Mouse (Mus musculus): ENCODE measurements at regions not wholly inside any gene's neighbourhood (a gene's known extent, or its start where the extent isn't known, plus 50 kb on each side); places are given as distances from the start of the nearest gene placed in this dataset.
"Not testable (repeated sequence)": the region's sequence is repeated elsewhere in the genome, so short reads cannot be mapped to it uniquely, and the experiment has no call there.

GRCm38 (mm10) chr14:47937081-47937651, 183.5 kb upstream of the Peli2 start:
- H3K4me2 ChIP-seq, result no peak overlapping the region
- no peak overlapping the region for H3K27ac ChIP-seq
- H3K4me1 ChIP-seq, result 0 out of 2 replicates have a peak, but pooled peaks cover 5% of the 10 kb centered on the region
- H3K9ac ChIP-seq, result no peak overlapping the region
- H3K27me3 ChIP-seq, result no peaks in the 10 kb centered on the region
- ATAC-seq (ENCODE audit: insufficient number of reproducible peaks, insufficient read depth, low FRiP score, low TSS enrichment, low read depth), result no peak
- 68% methylated on average over 7 of the region's 7 CpGs for WGBS
- H3K36me3 ChIP-seq, result no peaks in the 10 kb centered on the region
- H3K9me3 ChIP-seq, result no peaks in the 10 kb centered on the region
- no peak overlapping the region for H3K4me3 ChIP-seq

DNA sequence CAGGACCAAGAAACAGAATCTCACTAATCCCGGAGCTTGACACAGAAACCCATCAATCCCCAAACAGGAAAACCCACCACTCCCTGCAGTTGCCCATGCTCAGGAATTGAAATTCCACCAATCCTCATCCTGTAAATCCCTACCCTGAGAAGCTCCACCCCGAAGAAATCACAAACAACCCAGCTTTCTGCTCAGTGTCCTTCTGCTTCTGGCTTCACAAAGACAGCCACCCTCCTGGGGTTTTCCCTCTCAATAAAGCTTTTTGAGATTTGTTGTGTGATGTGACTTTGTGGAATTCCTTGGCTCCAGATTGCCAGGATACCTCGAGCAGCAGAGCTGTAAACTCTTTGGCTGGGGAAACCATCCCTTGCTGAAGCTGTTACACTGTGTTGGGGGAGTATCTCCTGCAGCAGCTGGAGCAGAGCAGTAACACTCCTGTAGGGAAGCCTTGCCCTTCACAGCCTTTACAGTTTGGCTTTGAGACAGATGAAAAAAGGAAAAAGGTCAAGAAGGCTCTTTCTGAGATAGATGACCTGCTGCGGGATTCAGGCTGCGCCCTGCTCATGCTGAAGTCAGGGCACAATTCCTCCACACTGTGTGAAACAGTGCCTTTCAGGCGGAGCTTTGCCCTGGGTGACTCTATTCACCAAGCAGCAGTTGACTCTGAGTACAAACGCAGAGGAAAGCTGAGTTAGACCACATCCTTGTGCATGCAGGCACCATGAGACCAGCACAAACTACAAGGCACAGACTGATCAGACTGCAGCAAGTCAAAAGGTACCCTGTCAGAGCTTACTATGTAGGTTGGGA, 180.6 kb upstream of the Peli2 start:
- Histone ChIP-seq H3K9ac (no peak overlapping the region), H3K4me3 (no peak overlapping the region), H3K9me3 (no peaks in the 10 kb centered on the region), H3K27me3 (no peaks in the 10 kb centered on the region), H3K4me1 (0 out of 2 replicates have a peak, but pooled peaks cover 5% of the 10 kb centered on the region), H3K36me3 (no peaks in the 10 kb centered on the region), H3K4me2 (no peak overlapping the region), H3K27ac (no peak overlapping the region)
- ATAC-seq (ENCODE audit: insufficient number of reproducible peaks, insufficient read depth, low FRiP score, low TSS enrichment, low read depth), result no peak
- WGBS, result 53% methylated on average over 7 of the region's 7 CpGs

DNA sequence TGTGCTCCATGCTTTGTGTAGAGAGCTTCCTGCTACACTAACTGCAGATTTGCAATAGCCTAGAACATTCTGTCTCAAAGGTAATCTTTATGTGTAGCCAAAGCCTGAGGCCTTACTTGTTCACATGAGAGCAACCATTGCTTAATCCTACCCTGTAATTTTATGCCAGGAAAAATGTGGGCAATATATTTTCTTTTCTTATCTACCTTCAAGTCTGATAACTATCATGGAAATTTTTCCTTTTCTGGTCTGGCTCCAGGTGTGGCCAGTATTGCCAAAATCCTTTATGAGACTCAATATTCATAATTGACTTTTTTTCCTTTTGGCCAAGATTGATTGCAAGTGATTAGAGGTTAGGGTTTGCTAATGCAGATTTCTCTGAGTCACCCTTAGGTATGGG, 178.0 kb upstream of the Peli2 start:
- H3K36me3 ChIP-seq, result no peaks in the 10 kb centered on the region
- H3K9ac ChIP-seq, result no peak overlapping the region
- H3K9me3 ChIP-seq, result no peaks in the 10 kb centered on the region
- H3K4me3 ChIP-seq, result no peak overlapping the region
- no peaks in the 10 kb centered on the region for H3K27me3 ChIP-seq
- ATAC-seq (ENCODE audit: insufficient number of reproducible peaks, insufficient read depth, low FRiP score, low TSS enrichment, low read depth), result no peak
- no peak overlapping the region for H3K4me2 ChIP-seq
- no peak overlapping the region for H3K27ac ChIP-seq
- H3K4me1 ChIP-seq, result no peaks in the 10 kb centered on the region

DNA sequence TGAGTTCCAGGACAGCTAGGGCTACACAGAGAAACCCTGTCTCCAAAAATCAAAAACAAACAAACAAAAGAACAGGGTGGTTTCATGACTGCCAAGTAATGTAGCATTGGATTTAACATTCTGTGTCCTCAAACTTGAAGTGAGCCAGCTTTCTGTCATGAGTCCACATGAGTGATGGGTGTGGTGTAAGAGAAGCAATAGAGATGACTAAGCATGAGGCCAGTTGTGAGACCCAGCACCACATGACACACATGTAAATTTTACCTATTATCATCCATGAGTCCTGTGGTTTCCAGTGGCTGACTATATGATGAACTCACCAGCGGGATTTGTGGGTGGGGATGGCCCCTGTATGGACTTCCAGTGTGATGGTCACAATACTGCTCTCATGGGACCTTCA, 176.0 kb upstream of the Peli2 start:
- WGBS, result 94% methylated on average over 1 of the region's 1 CpGs
- H3K4me3 ChIP-seq, result no peak overlapping the region
- no peaks in the 10 kb centered on the region for H3K9me3 ChIP-seq
- H3K27ac ChIP-seq, result no peak overlapping the region
- ATAC-seq (ENCODE audit: insufficient number of reproducible peaks, insufficient read depth, low FRiP score, low TSS enrichment, low read depth), result no peak
- H3K9ac ChIP-seq, result no peak overlapping the region
- H3K4me2 ChIP-seq, result no peak overlapping the region
- H3K36me3 ChIP-seq, result no peaks in the 10 kb centered on the region
- H3K4me1 ChIP-seq, result no peaks in the 10 kb centered on the region
- no peaks in the 10 kb centered on the region for H3K27me3 ChIP-seq

GRCm38 (mm10) chr14:47951041-47951440, 169.6 kb upstream of the Peli2 start:
- Histone ChIP-seq H3K4me3 (no peak overlapping the region), H3K4me1 (no peaks in the 10 kb centered on the region), H3K9ac (no peak overlapping the region), H3K27me3 (no peaks in the 10 kb centered on the region), H3K36me3 (no peaks in the 10 kb centered on the region), H3K27ac (no peak overlapping the region), H3K4me2 (no peak overlapping the region), H3K9me3 (no peaks in the 10 kb centered on the region)
- 85% methylated on average over 5 of the region's 5 CpGs for WGBS
- no peak for ATAC-seq (ENCODE audit: insufficient number of reproducible peaks, insufficient read depth, low FRiP score, low TSS enrichment, low read depth)

DNA sequence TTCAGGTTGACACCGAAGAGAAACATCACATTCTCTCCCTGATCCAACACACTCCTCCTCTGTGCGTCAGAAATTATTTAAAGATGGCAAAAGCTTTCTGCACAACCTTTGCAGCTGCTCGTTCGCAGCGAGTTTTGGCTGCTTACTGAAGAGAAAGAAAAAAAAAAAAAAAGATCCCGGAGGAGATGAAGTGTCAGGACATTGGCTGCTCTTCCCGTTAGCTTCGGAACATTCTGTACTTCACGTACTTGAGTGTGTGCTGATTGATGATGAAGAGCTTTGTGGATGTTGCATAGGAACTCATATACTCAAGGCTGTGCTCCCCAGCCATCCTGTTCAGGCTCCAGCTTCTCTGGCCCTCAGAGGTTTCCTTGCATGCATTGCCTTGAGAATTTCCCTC, 162.5 kb upstream of the Peli2 start:
- H3K9ac ChIP-seq, result no peak overlapping the region
- ATAC-seq (ENCODE audit: insufficient number of reproducible peaks, insufficient read depth, low FRiP score, low TSS enrichment, low read depth), result no peak
- H3K27me3 ChIP-seq, result no peaks in the 10 kb centered on the region
- no peak overlapping the region for H3K27ac ChIP-seq
- 0 out of 2 replicates have a peak, but pooled peaks cover 2% of the 10 kb centered on the region for H3K4me1 ChIP-seq
- WGBS, result 84% methylated on average over 9 of the region's 9 CpGs
- H3K36me3 ChIP-seq, result no peaks in the 10 kb centered on the region
- no peak overlapping the region for H3K4me2 ChIP-seq
- H3K4me3 ChIP-seq, result no peak overlapping the region
- no peaks in the 10 kb centered on the region for H3K9me3 ChIP-seq

- WGBS, result 65% methylated on average over 12 of the region's 12 CpGs
- Histone ChIP-seq H3K4me2 (no peak overlapping the region), H3K4me1 (0 out of 2 replicates have a peak, but pooled peaks cover 2% of the 10 kb centered on the region), H3K9ac (no peak overlapping the region), H3K27me3 (no peaks in the 10 kb centered on the region), H3K4me3 (no peak overlapping the region), H3K36me3 (no peaks in the 10 kb centered on the region), H3K9me3 (no peaks in the 10 kb centered on the region), H3K27ac (no peak overlapping the region)
- ATAC-seq (ENCODE audit: insufficient number of reproducible peaks, insufficient read depth, low FRiP score, low TSS enrichment, low read depth), result no peak
Measured at GRCm38 (mm10) chr14:47959366-47960280, 161.0 kb upstream of the Peli2 start.

DNA sequence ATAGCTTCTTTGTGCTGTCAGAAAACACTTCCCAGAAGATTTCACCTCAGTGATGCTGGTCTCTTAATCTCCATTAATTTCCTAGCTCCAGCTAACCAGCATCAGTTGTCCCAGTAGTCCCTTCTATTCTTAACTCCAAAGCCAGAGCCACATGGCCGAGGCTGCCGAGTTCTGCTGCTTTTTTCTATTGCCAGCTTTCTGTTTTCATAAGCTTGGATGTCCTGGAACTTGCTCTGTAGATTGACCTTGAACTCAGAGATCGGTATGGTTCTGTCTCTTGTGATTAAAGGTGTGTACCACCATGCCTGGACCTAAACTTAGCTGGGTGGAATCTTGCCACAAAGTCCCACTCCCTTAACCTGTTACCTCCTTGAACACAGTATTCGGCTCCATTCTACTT, 155.8 kb upstream of the Peli2 start:
- not testable (repeated sequence) for ATAC-seq (ENCODE audit: insufficient number of reproducible peaks, insufficient read depth, low FRiP score, low TSS enrichment, low read depth); H3K4me2 ChIP-seq; H3K9ac ChIP-seq; H3K27me3 ChIP-seq; H3K4me1 ChIP-seq; H3K27ac ChIP-seq; H3K36me3 ChIP-seq; H3K4me3 ChIP-seq; H3K9me3 ChIP-seq
- 85% methylated on average over 4 of the region's 4 CpGs for WGBS

GRCm38 (mm10) chr14:47969871-47970270, 150.8 kb upstream of the Peli2 start:
- Histone ChIP-seq H3K9me3 (no peaks in the 10 kb centered on the region), H3K4me2 (no peak overlapping the region), H3K4me3 (no peak overlapping the region), H3K36me3 (no peaks in the 10 kb centered on the region), H3K9ac (no peak overlapping the region), H3K27me3 (no peaks in the 10 kb centered on the region), H3K27ac (no peak overlapping the region), H3K4me1 (no peaks in the 10 kb centered on the region)
- 57% methylated on average over 1 of the region's 1 CpGs for WGBS
- ATAC-seq (ENCODE audit: insufficient number of reproducible peaks, insufficient read depth, low FRiP score, low TSS enrichment, low read depth), result no peak

DNA sequence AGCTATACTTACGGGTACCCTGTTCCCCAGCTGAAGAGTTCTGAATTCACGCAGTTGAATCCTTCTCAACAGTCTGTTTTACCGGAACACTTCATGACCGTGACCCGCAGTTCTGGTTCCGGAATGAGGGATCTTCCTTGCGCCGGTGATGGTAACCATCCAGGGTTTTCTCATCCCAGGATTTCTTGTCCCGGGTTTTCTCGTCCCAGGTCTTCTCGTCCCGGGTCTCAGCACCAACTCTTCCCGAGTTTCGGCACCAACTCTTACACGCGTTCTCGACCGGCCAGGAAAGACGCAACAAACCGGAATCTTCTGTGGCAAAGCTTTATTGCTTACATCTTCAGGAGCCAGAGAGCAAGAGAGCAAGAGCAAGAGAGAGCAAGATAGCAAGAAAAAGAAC, 147.5 kb upstream of the Peli2 start:
- not testable (repeated sequence) for H3K9me3 ChIP-seq; H3K36me3 ChIP-seq; ATAC-seq (ENCODE audit: insufficient number of reproducible peaks, insufficient read depth, low FRiP score, low TSS enrichment, low read depth); H3K4me2 ChIP-seq; H3K9ac ChIP-seq; H3K4me1 ChIP-seq; H3K27me3 ChIP-seq; H3K27ac ChIP-seq; H3K4me3 ChIP-seq
- WGBS, result 98% methylated on average over 20 of the region's 20 CpGs

- no peak overlapping the region for H3K27ac ChIP-seq
- WGBS, result 60% methylated on average over 3 of the region's 3 CpGs
- no peak overlapping the region for H3K9ac ChIP-seq
- no peaks in the 10 kb centered on the region for H3K9me3 ChIP-seq
- no peaks in the 10 kb centered on the region for H3K27me3 ChIP-seq
- no peak overlapping the region for H3K4me2 ChIP-seq
- no peaks in the 10 kb centered on the region for H3K36me3 ChIP-seq
- no peak overlapping the region for H3K4me3 ChIP-seq
- H3K4me1 ChIP-seq, result peaks cover 20% of the 10 kb centered on the region
- no peak for ATAC-seq (ENCODE audit: insufficient number of reproducible peaks, insufficient read depth, low FRiP score, low TSS enrichment, low read depth)
Measured at GRCm38 (mm10) chr14:47982993-47983740, 137.5 kb upstream of the Peli2 start.

Measured in embryonic facial prominence, embryonic 13.5 days (tissue).